Mouse (Mus musculus) megakaryocyte, embryonic 14.5 days (primary cell): Measurements from ENCODE around the gene Kank1.

Experiments used
- FLI1 ChIP-seq: IDR thresholded peaks from 2 replicates; pipeline ENCODE4 v1.6.1; 2012; ENCODE audit warnings: low read length, inconsistent platforms, mixed read lengths
- GATA1 ChIP-seq: IDR thresholded peaks from 3 replicates; pipeline ENCODE4 v1.6.1; 2012; ENCODE audit warnings: mixed read lengths, low read length, inconsistent platforms, borderline replicate concordance

DNA sequence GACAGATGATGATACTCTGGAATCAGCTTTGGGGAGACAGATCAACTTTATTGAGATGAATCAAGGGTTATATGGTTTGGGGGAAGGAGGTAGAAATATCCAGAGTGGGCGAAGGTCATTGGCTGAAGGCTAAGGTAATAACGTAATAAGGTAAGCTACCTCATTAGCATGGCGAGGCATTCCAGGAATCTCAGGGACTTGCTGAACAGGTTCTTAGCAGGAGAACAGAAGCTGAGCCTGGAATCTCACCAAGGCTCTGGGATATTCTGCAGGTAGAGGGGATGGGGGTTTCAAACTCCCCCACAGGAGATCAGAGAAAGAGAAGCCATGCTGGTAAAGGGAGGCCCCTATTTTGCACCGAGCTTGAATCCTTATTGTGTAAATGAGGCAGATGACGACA is 60.5 kb downstream of the Kank1 start:
- TF ChIP-seq GATA1 (no peak), FLI1 (no peak)
